Mouse (Mus musculus) testis, adult 2 months (tissue): ENCODE measurements around the gene Il2rb.

Experiments used
- CTCF ChIP-seq: fragments of 200-500 bp; IDR thresholded peaks from 2 replicates; pipeline ENCODE4 v1.5.1; 2012; ENCODE audit warnings: low read depth, mild to moderate bottlenecking, inconsistent platforms, low read length, moderate library complexity; ENCODE audit not compliant: control insufficient read depth, insufficient read depth, insufficient replicate concordance
- POLR2A ChIP-seq: fragments of 200-500 bp; IDR thresholded peaks from 2 replicates; pipeline ENCODE4 v1.6.1; 2012; ENCODE audit warnings: low read depth, mild to moderate bottlenecking, inconsistent platforms, low read length, moderate library complexity; ENCODE audit not compliant: control insufficient read depth

DNA sequence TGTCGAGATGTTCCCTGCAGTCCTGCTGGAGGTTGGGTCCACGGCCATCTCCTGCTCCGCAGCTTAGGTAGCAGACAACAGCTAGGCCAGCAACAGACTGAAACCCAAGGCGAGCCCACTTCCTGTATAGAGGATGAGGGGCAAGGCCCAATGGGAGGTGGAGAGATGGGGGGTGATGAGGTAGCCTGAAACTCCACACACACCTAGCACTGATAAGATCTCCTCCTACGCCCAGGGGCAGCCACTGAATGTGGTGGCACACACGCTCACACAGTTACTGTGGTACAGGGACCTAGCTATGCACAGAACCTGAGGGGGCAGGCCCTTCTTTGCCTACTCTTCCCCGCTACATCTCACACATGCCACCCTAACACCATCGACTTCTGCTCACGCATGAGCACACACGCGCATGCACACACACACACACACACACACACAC, at the start of gene Il2rb:
- TF ChIP-seq POLR2A (no peak), CTCF (no peak)
